Mouse (Mus musculus) liver, adult 2 months (tissue): ENCODE results near the gene Unc45b. TPM values are rescaled to one million over a fixed set of nuclear protein-coding genes. Genes with fewer than 3 reads are reported as not detected.

ENCODE experiments used
- DNase-seq: peaks from one replicate; pipeline ENCODE4 v3.0.0-alpha.2; 2011; ENCODE audit warnings: low read depth, low spot score; ENCODE audit errors: extremely low read depth
- H3K27ac ChIP-seq: fragments of 200-500 bp; replicated peaks from 2 replicates; pipeline ENCODE4 v1.5.1; 2012; ENCODE audit warnings: low read depth, mild to moderate bottlenecking, control low read depth, inconsistent platforms, low read length; ENCODE audit not compliant: insufficient read depth
- H3K27me3 ChIP-seq: fragments of 200-500 bp; 2 replicates; pipeline ENCODE4 v1.6.1; 2012; ENCODE audit warnings: mild to moderate bottlenecking, moderate library complexity, low read length, inconsistent platforms; ENCODE audit not compliant: control insufficient read depth, insufficient read depth
- H3K36me3 ChIP-seq: fragments of 200-500 bp; 2 replicates; pipeline ENCODE4 v1.6.1; 2012; ENCODE audit warnings: low read length, inconsistent platforms; ENCODE audit not compliant: control insufficient read depth, insufficient read depth
- H3K4me1 ChIP-seq: fragments of 200-500 bp; 2 replicates; pipeline ENCODE4 v1.6.1; 2011; ENCODE audit warnings: low read length; ENCODE audit not compliant: control insufficient read depth, insufficient read depth
- H3K4me3 ChIP-seq: fragments of 200-500 bp; 2 replicates; pipeline ENCODE4 v1.5.1; 2011; ENCODE audit warnings: low read depth, mild to moderate bottlenecking, control low read depth, low read length, moderate library complexity; ENCODE audit not compliant: insufficient read depth
- H3K79me2 ChIP-seq: fragments of 200-500 bp; 2 replicates; pipeline ENCODE4 v1.6.1; 2012; ENCODE audit warnings: inconsistent platforms, mild to moderate bottlenecking, low read length, moderate library complexity; ENCODE audit not compliant: control insufficient read depth, insufficient read depth
- H3K9ac ChIP-seq: fragments of 200-500 bp; 2 replicates; pipeline ENCODE4 v1.6.1; 2012; ENCODE audit warnings: low read depth, mild to moderate bottlenecking, control low read depth, inconsistent platforms, low read length
- CTCF ChIP-seq: fragments of 200-500 bp; IDR thresholded peaks from 2 replicates; pipeline ENCODE4 v1.5.1; 2011; ENCODE audit warnings: low read depth, low read length, control low read depth
- POLR2A ChIP-seq: fragments of 200-500 bp; IDR thresholded peaks from 2 replicates; pipeline ENCODE4 v1.6.1; 2011; ENCODE audit warnings: low read length, control low read depth; ENCODE audit not compliant: insufficient read depth; ENCODE audit errors: extremely low read depth
- WGBS: fragments of 180-500 bp; shearing (Covaris S2); methylation state at CpG from one replicate; pipeline ENCODE4 v1.1.7; 2018; 5-methylcytosine and 5-hydroxymethylcytosine counted together
- polyA plus RNA-seq: library from polyadenylated mRNA; depleted of rRNA; stranded (reverse); fragments of >200 nt; gene quantifications from 2 replicates; pipeline ENCODE4 v1.2.3, GENCODE M21; 2012; rRNA removed
- total RNA-seq: library from RNA; depleted of rRNA; stranded (reverse); fragments of >200 nt; gene quantifications from 2 replicates; pipeline ENCODE4 v1.2.3, GENCODE M21; 2014; rRNA removed

Gene Unc45b
- 0.46 and 0.81 TPM in 2 replicates for total RNA-seq
- 0.32 TPM in 2 replicates for polyA plus RNA-seq

DNA sequence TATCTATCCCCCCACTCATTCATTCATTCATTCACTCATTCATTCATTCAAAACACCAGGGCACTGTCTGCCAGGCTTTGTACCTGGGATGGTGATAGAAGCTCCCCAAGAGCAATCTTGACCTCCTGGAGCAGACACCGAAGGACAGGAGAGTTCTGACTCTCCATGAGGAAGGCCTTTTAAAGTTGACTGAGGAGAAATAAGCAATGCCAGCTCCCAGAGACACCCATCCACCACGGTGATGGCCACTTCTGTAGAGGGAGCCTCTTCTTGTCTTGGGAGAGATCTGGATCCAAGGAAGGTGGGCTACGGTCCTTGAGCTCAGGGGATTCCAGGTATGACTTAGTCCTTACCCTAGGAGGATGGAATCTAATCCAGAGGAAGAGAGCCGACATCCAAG is at the start of gene Unc45b:
TSS of gene Unc45b (plus strand) at position 301 of the 400 bp plus-strand sequence.
- no peak within 1 kb of the TSS for H3K9ac ChIP-seq
- WGBS = 84% methylated on average over 4 of the region's 4 CpGs
- H3K4me3 ChIP-seq = no peak within 1 kb of the TSS
- H3K36me3 ChIP-seq = no peaks in the 10 kb centered on the region
- TF ChIP-seq POLR2A (no peak), CTCF (no peak)
- H3K4me1 ChIP-seq = peaks cover 6% of the 10 kb centered on the region
- H3K79me2 ChIP-seq = 0 out of 2 replicates have a peak, but pooled peaks cover 4% of the 10 kb centered on the region
- DNase-seq = no peak
- H3K27me3 ChIP-seq = no peaks in the 10 kb centered on the region
- no peak within 1 kb of the TSS for H3K27ac ChIP-seq

- peaks cover 28% of the 10 kb centered on the region for H3K79me2 ChIP-seq
- DNase-seq = no peak
- TF ChIP-seq POLR2A = no peak
- no peak for TF ChIP-seq CTCF
- H3K4me1 ChIP-seq = peaks cover 32% of the 10 kb centered on the region
- no peaks in the 10 kb centered on the region for H3K27me3 ChIP-seq
- 91% methylated on average over 6 of the region's 6 CpGs for WGBS
- no peaks in the 10 kb centered on the region for H3K36me3 ChIP-seq
- H3K9ac ChIP-seq = no peak overlapping the region
- no peak overlapping the region for H3K27ac ChIP-seq
- no peak overlapping the region for H3K4me3 ChIP-seq
Measured at GRCm38 (mm10) chr11:82860759-82861158, 49.6 kb upstream of the Unc45b start.

- H3K27ac ChIP-seq = no peak overlapping the region; the same call in 1 of the 2 replicates
- no peak overlapping the region for H3K4me3 ChIP-seq
- DNase-seq = peak; percentile 70
- H3K36me3 ChIP-seq = no peaks in the 10 kb centered on the region
- H3K4me1 ChIP-seq = peaks cover 26% of the 10 kb centered on the region
- TF ChIP-seq POLR2A (no peak), CTCF (no peak)
- WGBS = 29% methylated on average over 8 of the region's 8 CpGs
- no peak overlapping the region for H3K9ac ChIP-seq
- no peaks in the 10 kb centered on the region for H3K27me3 ChIP-seq
- H3K79me2 ChIP-seq = peaks cover 26% of the 10 kb centered on the region; the same call in 1 of the 2 replicates
Measured at GRCm38 (mm10) chr11:82861558-82861957, 48.8 kb upstream of the Unc45b start.

GRCm38 (mm10) chr11:82862638-82863037 is 47.7 kb upstream of the Unc45b start:
- peaks cover 20% of the 10 kb centered on the region for H3K4me1 ChIP-seq
- DNase-seq = no peak
- H3K9ac ChIP-seq = no peak overlapping the region
- H3K27me3 ChIP-seq = no peaks in the 10 kb centered on the region
- 92% methylated on average over 9 of the region's 9 CpGs for WGBS
- H3K27ac ChIP-seq = no peak overlapping the region
- TF ChIP-seq CTCF = no peak
- TF ChIP-seq POLR2A = no peak
- no peak overlapping the region for H3K4me3 ChIP-seq
- H3K36me3 ChIP-seq = no peaks in the 10 kb centered on the region
- peaks cover 26% of the 10 kb centered on the region; the same call in 1 of the 2 replicates for H3K79me2 ChIP-seq

GRCm38 (mm10) chr11:82863059-82863458 is 47.3 kb upstream of the Unc45b start:
- no peak overlapping the region for H3K9ac ChIP-seq

DNA sequence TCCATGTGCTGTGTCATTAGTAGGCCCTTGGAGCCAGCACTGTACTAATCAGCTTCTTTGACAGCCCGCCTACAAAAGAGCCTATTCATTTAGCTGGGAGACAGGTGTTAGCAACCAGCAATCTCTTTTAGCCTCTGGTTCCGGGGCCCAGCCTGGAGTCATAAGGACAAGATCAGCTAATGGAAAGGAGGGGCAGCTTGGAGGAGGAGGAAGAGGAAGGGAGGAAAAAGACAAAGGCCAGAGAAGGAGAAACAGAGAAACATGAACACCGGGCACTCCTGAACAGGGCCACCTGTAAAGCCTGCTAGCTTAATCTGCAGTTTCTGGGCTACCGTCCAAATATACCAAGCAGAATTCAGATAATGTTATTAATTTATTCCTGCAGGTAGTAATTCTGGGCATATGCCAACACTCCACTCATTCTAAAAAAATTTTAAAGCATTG is 46.8 kb upstream of the Unc45b start:
- peaks cover 27% of the 10 kb centered on the region; the same call in 1 of the 2 replicates for H3K79me2 ChIP-seq
- no peak for DNase-seq
- H3K4me1 ChIP-seq = peaks cover 15% of the 10 kb centered on the region
- H3K27me3 ChIP-seq = no peaks in the 10 kb centered on the region
- TF ChIP-seq CTCF (no peak), POLR2A (no peak)
- H3K36me3 ChIP-seq = no peaks in the 10 kb centered on the region
- 77% methylated on average over 4 of the region's 4 CpGs for WGBS
- no peak overlapping the region for H3K27ac ChIP-seq
- no peak overlapping the region for H3K9ac ChIP-seq
- H3K4me3 ChIP-seq = no peak overlapping the region

More at GRCm38 (mm10) chr11:82863059-82863458, 47.3 kb upstream of the Unc45b start:
- H3K27me3 ChIP-seq = no peaks in the 10 kb centered on the region
- H3K4me3 ChIP-seq = no peak overlapping the region
- H3K4me1 ChIP-seq = peaks cover 18% of the 10 kb centered on the region
- 97% methylated on average over 2 of the region's 2 CpGs for WGBS
- TF ChIP-seq CTCF = no peak
- TF ChIP-seq POLR2A = no peak
- H3K36me3 ChIP-seq = no peaks in the 10 kb centered on the region
- peaks cover 26% of the 10 kb centered on the region; the same call in 1 of the 2 replicates for H3K79me2 ChIP-seq
- H3K27ac ChIP-seq = no peak overlapping the region
- DNase-seq = no peak
